Mouse (Mus musculus) megakaryocyte, embryonic 14.5 days (primary cell): Measurements from ENCODE around the gene Fam186b.

Source experiments
- FLI1 ChIP-seq: IDR thresholded peaks from 2 replicates; pipeline ENCODE4 v1.6.1; 2012; ENCODE audit warnings: low read length, inconsistent platforms, mixed read lengths
- GATA1 ChIP-seq: IDR thresholded peaks from 3 replicates; pipeline ENCODE4 v1.6.1; 2012; ENCODE audit warnings: mixed read lengths, low read length, inconsistent platforms, borderline replicate concordance

GRCm38 (mm10) chr15:99331341-99331740 is 35.7 kb upstream of the Fam186b start:
- TF ChIP-seq GATA1: no peak
- TF ChIP-seq FLI1: no peak
